23 mouse cellular contexts compared by ENCODE assay signal in the genomic region with DNA sequence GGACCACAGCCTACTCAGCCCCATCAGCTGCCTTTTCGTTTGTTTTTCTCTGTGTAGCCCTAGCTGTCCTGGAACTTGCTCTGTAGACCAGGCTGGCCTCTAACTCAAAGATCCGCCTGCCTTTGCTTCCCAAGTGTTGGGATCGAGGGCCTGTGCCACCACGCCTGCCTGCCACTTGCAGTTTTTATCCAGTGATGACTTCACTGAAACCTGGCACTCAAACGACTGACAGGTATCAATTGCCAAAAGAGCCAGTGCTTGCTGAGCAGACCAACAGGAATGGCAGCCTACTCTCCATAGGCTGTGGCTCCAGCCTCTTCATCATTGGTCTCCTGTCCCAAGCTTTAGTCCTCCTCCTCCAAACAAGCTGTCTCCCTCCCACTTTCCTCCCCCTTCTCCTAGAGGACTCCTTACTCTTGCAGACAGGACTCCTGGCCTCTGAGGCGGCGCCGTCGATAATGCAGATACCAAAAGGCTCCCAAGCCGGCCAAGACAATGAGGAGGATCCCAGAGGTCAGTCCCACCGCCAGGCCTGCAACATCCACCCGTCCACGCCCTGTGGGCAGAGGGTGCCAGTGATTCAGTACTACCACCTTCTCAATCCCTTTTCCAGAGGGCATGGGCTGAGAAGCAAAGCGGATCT. TPM values are rescaled to one million over a fixed set of nuclear protein-coding genes. Genes with fewer than 3 reads are reported as not detected.
DNase-seq lines count a peak whose midpoint lies in the region; ATAC-seq lines count a peak whose summit lies in the region.
"Had no signal": no experiment of that assay in that cellular context is flagged by ENCODE, and none has a peak within 500 bp of the region (broad histone marks: within the 10 kb centered on the region; RNA-seq: fewer than 3 reads in every experiment).

No protein-coding gene starts in this region.

- 0 out of 2 replicates have a peak overlapping the region, but pooled peaks have one; percentile 11 for H3K27ac ChIP-seq in heart, embryonic 10.5 days
- no peak overlapping the region for H3K27ac ChIP-seq in limb, embryonic 13.5 days
- H3K27ac ChIP-seq in limb, embryonic 10.5 days = no peak overlapping the region
- H3K27ac ChIP-seq: hindbrain, embryonic 15.5 days; intestine, embryonic 15.5 days; layer of hippocampus, adult 2 months; liver, embryonic 13.5 days had no signal

- H3K4me2 ChIP-seq in limb, embryonic 13.5 days (replicated peaks) = no peak overlapping the region
- H3K4me2 ChIP-seq: hindbrain, embryonic 15.5 days; intestine, embryonic 15.5 days; liver, embryonic 13.5 days; lung, embryonic 14.5 days had no signal

- WGBS in heart, embryonic 10.5 days = 67% methylated on average over 14 of the region's 14 CpGs
- WGBS in limb, embryonic 13.5 days = 63% methylated on average over 14 of the region's 14 CpGs
- WGBS in limb, embryonic 10.5 days = 70% methylated on average over 14 of the region's 14 CpGs

- peaks cover 5% of the 10 kb centered on the region; the same call in 1 of the 2 replicates for H3K36me3 ChIP-seq in heart, embryonic 10.5 days
- peaks cover 9% of the 10 kb centered on the region for H3K36me3 ChIP-seq in limb, embryonic 13.5 days
- 0 out of 2 replicates have a peak, but pooled peaks cover 5% of the 10 kb centered on the region for H3K36me3 ChIP-seq in limb, embryonic 10.5 days
- H3K36me3 ChIP-seq: hindbrain, embryonic 15.5 days; intestine, embryonic 15.5 days; liver, embryonic 13.5 days had no signal

- no peak for ATAC-seq in limb, embryonic 13.5 days (ENCODE audit: low FRiP score, low read depth)
- ATAC-seq: forebrain, embryonic 14.5 days; intestine, embryonic 15.5 days had no signal

- H3K9ac ChIP-seq in limb, embryonic 13.5 days = peak overlapping the region; percentile 26; the same call in 1 of the 2 replicates
- H3K9ac ChIP-seq: hindbrain, embryonic 15.5 days; intestine, embryonic 15.5 days; liver, embryonic 13.5 days; lung, embryonic 14.5 days had no signal

- H3K27me3 ChIP-seq in heart, embryonic 10.5 days (ENCODE audit: insufficient read depth, poor library complexity, severe bottlenecking) = no peaks in the 10 kb centered on the region
- no peaks in the 10 kb centered on the region for H3K27me3 ChIP-seq in limb, embryonic 13.5 days
- H3K27me3 ChIP-seq in limb, embryonic 10.5 days (ENCODE audit: low read depth, poor library complexity, severe bottlenecking) = no peaks in the 10 kb centered on the region
- H3K27me3 ChIP-seq: hindbrain, embryonic 15.5 days; intestine, embryonic 15.5 days; liver, embryonic 13.5 days had no signal

- H3K4me1 ChIP-seq in heart, embryonic 10.5 days = peaks cover 43% of the 10 kb centered on the region
- H3K4me1 ChIP-seq in limb, embryonic 13.5 days = peaks cover 21% of the 10 kb centered on the region
- H3K4me1 ChIP-seq in limb, embryonic 10.5 days = peaks cover 55% of the 10 kb centered on the region

- peak; percentile 50 for DNase-seq in cerebellum, adult 11-12 months
- no peak for DNase-seq in cerebellum, adult 11 months
- DNase-seq in heart, embryonic 10.5 days (ENCODE audit: low spot score) = no peak
- DNase-seq in heart, adult 18-20 months = no peak
- no peak for DNase-seq in limb, embryonic 10.5 days (ENCODE audit: low spot score)
- peak; percentile 78 for DNase-seq in testis, postnatal 14 days (ENCODE audit: low spot score)
- no peak for DNase-seq in gastrocnemius, postnatal 4 days (ENCODE audit: low spot score in 2 of 2)
- DNase-seq: adrenal gland, postnatal 10 days; cerebellum, postnatal 25 days; embryo, embryonic 11 days; heart, postnatal 14 days; kidney, adult 8-10 months; liver, embryonic 13.5 days; lung, embryonic 14.5 days; midbrain, embryonic 14.5 days; right cerebral cortex, postnatal 14 days; thymus, adult 18-20 months; thymus, postnatal 36 days had no signal

- no peaks in the 10 kb centered on the region for H3K9me3 ChIP-seq in heart, embryonic 10.5 days
- no peaks in the 10 kb centered on the region for H3K9me3 ChIP-seq in limb, embryonic 13.5 days
- H3K9me3 ChIP-seq in limb, embryonic 10.5 days (replicated peaks) = no peaks in the 10 kb centered on the region
- H3K9me3 ChIP-seq: hindbrain, embryonic 15.5 days; intestine, embryonic 15.5 days; liver, embryonic 13.5 days had no signal

- no peak overlapping the region for H3K4me3 ChIP-seq in heart, embryonic 10.5 days
- no peak overlapping the region for H3K4me3 ChIP-seq in limb, embryonic 13.5 days
- no peak overlapping the region for H3K4me3 ChIP-seq in limb, embryonic 10.5 days
- H3K4me3 ChIP-seq: hindbrain, embryonic 15.5 days; intestine, embryonic 15.5 days; layer of hippocampus, adult 2 months; liver, embryonic 13.5 days had no signal

RNA-seq across cellular contexts. Expression of a gene that starts 3.8 kb away (rescaled TPM):
- polyA plus RNA-seq in heart, embryonic 10.5 days (2016; fragmentation: Nextera tagmentation; extraction: Ambion mirVana) = 8.8 and 13.3 TPM in 2 replicates
- total RNA-seq in heart, adult 18-20 months (2021) = 10 to 100 TPM; 21.5 to 21.9 TPM
- polyA plus RNA-seq in limb, embryonic 13.5 days (2015; fragmentation: Nextera tagmentation; extraction: Ambion mirVana) = 14.5 and 15.3 TPM in 2 replicates
- 16.3 and 18.1 TPM in 2 replicates for polyA plus RNA-seq in limb, embryonic 10.5 days (2016; fragmentation: Nextera tagmentation; extraction: Ambion mirVana)
- total RNA-seq in gastrocnemius, postnatal 4 days (2021) = 10 to 100 TPM; 63.9 to 65.2 TPM

RNA-seq across cellular contexts. Expression of a gene that starts 5.8 kb away (rescaled TPM):
- polyA plus RNA-seq in heart, embryonic 10.5 days (2016; fragmentation: Nextera tagmentation; extraction: Ambion mirVana) = 59.9 and 65.2 TPM in 2 replicates
- 10 to 100 TPM; 29.6 to 35.2 TPM for total RNA-seq in heart, adult 18-20 months (2021)
- 71.2 and 71.4 TPM in 2 replicates for polyA plus RNA-seq in limb, embryonic 13.5 days (2015; fragmentation: Nextera tagmentation; extraction: Ambion mirVana)
- polyA plus RNA-seq in limb, embryonic 10.5 days (2016; fragmentation: Nextera tagmentation; extraction: Ambion mirVana) = 80.4 and 81.2 TPM in 2 replicates
- total RNA-seq in gastrocnemius, postnatal 4 days (2021) = 10 to 100 TPM; 47.3 to 48.3 TPM

RNA-seq across cellular contexts. Expression of a gene that starts 6.0 kb away (rescaled TPM):
- polyA plus RNA-seq in heart, embryonic 10.5 days (2016; fragmentation: Nextera tagmentation; extraction: Ambion mirVana) = 15.0 and 16.8 TPM in 2 replicates
- 1 to 10 TPM; 7.8 TPM for total RNA-seq in heart, adult 18-20 months (2021)
- 22.3 and 24.5 TPM in 2 replicates for polyA plus RNA-seq in limb, embryonic 13.5 days (2015; fragmentation: Nextera tagmentation; extraction: Ambion mirVana)
- polyA plus RNA-seq in limb, embryonic 10.5 days (2016; fragmentation: Nextera tagmentation; extraction: Ambion mirVana) = 16.8 and 24.8 TPM in 2 replicates
- 10 to 100 TPM; 11.7 to 12.3 TPM for total RNA-seq in gastrocnemius, postnatal 4 days (2021)

RNA-seq across cellular contexts. Expression of a gene that starts 35.6 kb away (rescaled TPM):
- polyA plus RNA-seq in heart, embryonic 10.5 days (2016; fragmentation: Nextera tagmentation; extraction: Ambion mirVana) = 270 and 314 TPM in 2 replicates
- total RNA-seq in heart, adult 18-20 months (2021) = 10 to 100 TPM; 20.0 to 20.7 TPM
- 462 and 483 TPM in 2 replicates for polyA plus RNA-seq in limb, embryonic 13.5 days (2015; fragmentation: Nextera tagmentation; extraction: Ambion mirVana)
- 175 and 210 TPM in 2 replicates for polyA plus RNA-seq in limb, embryonic 10.5 days (2016; fragmentation: Nextera tagmentation; extraction: Ambion mirVana)
- 100 to 1,000 TPM; 172 to 192 TPM for total RNA-seq in gastrocnemius, postnatal 4 days (2021)

RNA-seq across cellular contexts. Expression of a gene that starts 38.7 kb away (rescaled TPM):
- polyA plus RNA-seq in heart, embryonic 10.5 days (2016; fragmentation: Nextera tagmentation; extraction: Ambion mirVana) = 50.5 and 57.5 TPM in 2 replicates
- 10 to 100 TPM; 43.9 to 47.7 TPM for total RNA-seq in heart, adult 18-20 months (2021)
- polyA plus RNA-seq in limb, embryonic 13.5 days (2015; fragmentation: Nextera tagmentation; extraction: Ambion mirVana) = 27.5 and 29.1 TPM in 2 replicates
- polyA plus RNA-seq in limb, embryonic 10.5 days (2016; fragmentation: Nextera tagmentation; extraction: Ambion mirVana) = 15.6 and 18.3 TPM in 2 replicates
- total RNA-seq in gastrocnemius, postnatal 4 days (2021) = 100 to 1,000 TPM; 119 to 123 TPM

Comparison
In these comparisons a context has a peak if more than half of its experiments do, and no peak if none do; other contexts are left out.
1. DNase-seq: peak in cerebellum, adult 11-12 months (single experiment) and testis, postnatal 14 days (single experiment); none in cerebellum, adult 11 months (single experiment), heart, embryonic 10.5 days (single experiment), heart, adult 18-20 months (0 of 2), limb, embryonic 10.5 days (single experiment) and gastrocnemius, postnatal 4 days (0 of 2).